Mouse (Mus musculus): ENCODE results near the gene Tjap1.

DNA sequence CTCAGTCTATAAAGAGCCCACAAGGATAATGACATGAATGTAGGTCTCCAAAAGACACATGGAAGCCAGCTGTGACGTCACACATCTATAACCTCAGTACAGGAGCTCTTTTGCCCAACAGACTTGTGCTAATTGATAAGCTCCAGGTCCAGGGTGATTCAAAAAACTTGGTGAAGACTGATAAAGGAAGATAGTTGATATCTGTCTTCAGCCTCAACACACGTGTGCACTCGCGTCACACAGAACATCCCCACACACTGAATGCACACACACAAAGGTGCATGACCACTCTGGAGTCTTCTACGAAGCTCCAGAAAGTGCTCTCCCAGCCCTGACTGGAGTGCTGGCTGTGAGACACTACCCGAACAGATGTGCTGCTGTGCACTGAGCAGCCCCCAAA is 45.7 kb downstream of the Tjap1 start:
- no peak for TF ChIP-seq GATA1 (IDR thresholded peaks at IDR 0.05; ENCODE audit: low read length)
- TF ChIP-seq TAL1 (IDR thresholded peaks at IDR 0.05; ENCODE audit: low read length): no peak
